Mouse (Mus musculus): ENCODE measurements around the gene Zfp689. TPM values are rescaled to one million over a fixed set of nuclear protein-coding genes. Genes with fewer than 3 reads are reported as not detected.
A peak's percentile ranks its signal among the peaks of the same experiment; 100 is the strongest.
"Not testable (repeated sequence)": the region's sequence is repeated elsewhere in the genome, so short reads cannot be mapped to it uniquely, and the experiment has no call there.

Gene Zfp689
- polyA plus RNA-seq, 1 experiment from 2014 or later: 6.0 TPM

- Histone ChIP-seq H3K27me3 (replicated peaks) (no peaks in the 10 kb centered on the region), H3K36me3 (no peaks in the 10 kb centered on the region), H3K4me1 (replicated peaks) (no peaks in the 10 kb centered on the region), H3K4me3 (no peak overlapping the region), H3K9ac (no peak overlapping the region), H3K27ac (ENCODE audit: poor library complexity, severe bottlenecking) (no peak overlapping the region), H3K9me3 (replicated peaks) (peaks cover 12% of the 10 kb centered on the region), H3K4me2 (no peak overlapping the region)
- 81% methylated on average over 4 of the region's 4 CpGs for WGBS
- no peak for ATAC-seq (ENCODE audit: insufficient number of reproducible peaks, low FRiP score)
Measured at GRCm38 (mm10) chr7:127435206-127435605, 13.8 kb downstream of the Zfp689 start.

GRCm38 (mm10) chr7:127426354-127426753 lies 22.6 kb downstream of the Zfp689 start:
- Histone ChIP-seq H3K4me3 (no peak overlapping the region), H3K27ac (ENCODE audit: poor library complexity, severe bottlenecking) (no peak overlapping the region), H3K36me3 (no peaks in the 10 kb centered on the region), H3K9me3 (replicated peaks) (peaks cover 3% of the 10 kb centered on the region; the same call in 1 of the 2 replicates), H3K27me3 (replicated peaks) (peaks cover 14% of the 10 kb centered on the region), H3K9ac (no peak overlapping the region), H3K4me1 (replicated peaks) (peaks cover 6% of the 10 kb centered on the region), H3K4me2 (no peak overlapping the region)
- no peak for ATAC-seq (ENCODE audit: insufficient number of reproducible peaks, low FRiP score)
- WGBS: 47% methylated on average over 3 of the region's 3 CpGs

- Histone ChIP-seq H3K9me3 (replicated peaks) (peaks cover 3% of the 10 kb centered on the region; the same call in 1 of the 2 replicates), H3K27me3 (replicated peaks) (peaks cover 14% of the 10 kb centered on the region), H3K36me3 (no peaks in the 10 kb centered on the region), H3K27ac (ENCODE audit: poor library complexity, severe bottlenecking) (no peak overlapping the region), H3K9ac (no peak overlapping the region), H3K4me2 (no peak overlapping the region), H3K4me3 (no peak overlapping the region), H3K4me1 (replicated peaks) (peaks cover 10% of the 10 kb centered on the region)
- WGBS: 84% methylated on average over 2 of the region's 2 CpGs
- ATAC-seq (ENCODE audit: insufficient number of reproducible peaks, low FRiP score): no peak
Measured at GRCm38 (mm10) chr7:127425911-127426310, 23.0 kb downstream of the Zfp689 start.

GRCm38 (mm10) chr7:127425291-127425690 lies 23.7 kb downstream of the Zfp689 start:
- no peak for ATAC-seq (ENCODE audit: insufficient number of reproducible peaks, low FRiP score)
- WGBS: 78% methylated on average over 3 of the region's 3 CpGs
- Histone ChIP-seq H3K36me3 (no peaks in the 10 kb centered on the region), H3K27me3 (replicated peaks) (peaks cover 14% of the 10 kb centered on the region), H3K4me2 (no peak overlapping the region), H3K4me1 (replicated peaks) (peaks cover 11% of the 10 kb centered on the region), H3K9ac (no peak overlapping the region), H3K9me3 (replicated peaks) (peaks cover 3% of the 10 kb centered on the region; the same call in 1 of the 2 replicates), H3K4me3 (no peak overlapping the region), H3K27ac (ENCODE audit: poor library complexity, severe bottlenecking) (no peak overlapping the region)

- Histone ChIP-seq H3K27me3 (replicated peaks) (peaks cover 14% of the 10 kb centered on the region), H3K36me3 (peaks cover 19% of the 10 kb centered on the region), H3K4me3 (peak overlapping the region; percentile 88), H3K9ac (peak overlapping the region; percentile 83; the same call in 1 of the 2 replicates), H3K4me1 (replicated peaks) (peaks cover 11% of the 10 kb centered on the region), H3K27ac (ENCODE audit: poor library complexity, severe bottlenecking) (no peak overlapping the region), H3K4me2 (peak overlapping the region; percentile 89), H3K9me3 (replicated peaks) (peaks cover 3% of the 10 kb centered on the region; the same call in 1 of the 2 replicates)
- 1% methylated on average over 15 of the region's 15 CpGs for whole genome bisulfite sequencing
- ATAC-seq (ENCODE audit: insufficient number of reproducible peaks, low FRiP score): no peak
Measured at GRCm38 (mm10) chr7:127422247-127422646, 26.7 kb downstream of the Zfp689 start.

GRCm38 (mm10) chr7:127421388-127422191 lies 27.4 kb downstream of the Zfp689 start, which contains the start of gene Zfp688:
Gene Zfp688 (minus strand): TSS chr7:127422068.
- H3K27ac ChIP-seq (ENCODE audit: poor library complexity, severe bottlenecking): no peak within 1 kb of the TSS

GRCm38 (mm10) chr7:127411418-127411817 lies 37.5 kb downstream of the Zfp689 start:
- Histone ChIP-seq H3K36me3 (0 out of 2 replicates have a peak, but pooled peaks cover 4% of the 10 kb centered on the region), H3K4me1 (replicated peaks) (no peaks in the 10 kb centered on the region; the same call in 1 of the 2 replicates), H3K9me3 (replicated peaks) (no peaks in the 10 kb centered on the region), H3K4me3 (no peak overlapping the region), H3K27ac (ENCODE audit: poor library complexity, severe bottlenecking) (no peak overlapping the region), H3K27me3 (replicated peaks) (0 out of 2 replicates have a peak, but pooled peaks cover 6% of the 10 kb centered on the region), H3K4me2 (no peak overlapping the region), H3K9ac (no peak overlapping the region)
- no peak for ATAC-seq (ENCODE audit: insufficient number of reproducible peaks, low FRiP score)
- 69% methylated on average over 2 of the region's 2 CpGs for WGBS

More at GRCm38 (mm10) chr7:127421388-127422191, 27.4 kb downstream of the Zfp689 start, which contains the start of gene Zfp688:
- peak within 1 kb of the TSS; percentile 83 for H3K9ac ChIP-seq
- ATAC-seq (ENCODE audit: insufficient number of reproducible peaks, low FRiP score): peak; percentile 89
- peak within 1 kb of the TSS; percentile 88 for H3K4me3 ChIP-seq
- H3K9me3 ChIP-seq (replicated peaks): no peaks in the 10 kb centered on the region
- under 1% methylated on average over 48 of the region's 48 CpGs for WGBS
- H3K36me3 ChIP-seq: peaks cover 19% of the 10 kb centered on the region
- H3K27me3 ChIP-seq (replicated peaks): peaks cover 14% of the 10 kb centered on the region
- H3K4me2 ChIP-seq: peak within 1 kb of the TSS; percentile 89
- H3K4me1 ChIP-seq (replicated peaks): peaks cover 11% of the 10 kb centered on the region

GRCm38 (mm10) chr7:127406002-127406987 lies 42.7 kb downstream of the Zfp689 start, which contains the start of gene Zfp764:
Gene Zfp764 (minus strand): TSS chr7:127406822.
- not testable (repeated sequence) for H3K9me3 ChIP-seq (replicated peaks); H3K36me3 ChIP-seq; H3K27me3 ChIP-seq (replicated peaks); H3K4me1 ChIP-seq (replicated peaks); H3K27ac ChIP-seq (ENCODE audit: poor library complexity, severe bottlenecking)
- peak within 1 kb of the TSS; percentile 97 for H3K4me2 ChIP-seq
- peak within 1 kb of the TSS; percentile 85 for H3K9ac ChIP-seq
- peak; percentile 74 for ATAC-seq (ENCODE audit: insufficient number of reproducible peaks, low FRiP score)
- peak within 1 kb of the TSS; percentile 59 for H3K4me3 ChIP-seq
- 5% methylated on average over 40 of the region's 40 CpGs for WGBS

- 90% methylated on average over 6 of the region's 6 CpGs for WGBS
- not testable (repeated sequence) for H3K4me3 ChIP-seq; H3K36me3 ChIP-seq; H3K9me3 ChIP-seq (replicated peaks); H3K27ac ChIP-seq (ENCODE audit: poor library complexity, severe bottlenecking); ATAC-seq (ENCODE audit: insufficient number of reproducible peaks, low FRiP score); H3K27me3 ChIP-seq (replicated peaks); H3K4me2 ChIP-seq; H3K4me1 ChIP-seq (replicated peaks); H3K9ac ChIP-seq
Measured at GRCm38 (mm10) chr7:127404101-127404500, 44.9 kb downstream of the Zfp689 start.

GRCm38 (mm10) chr7:127402980-127403379 lies 46.0 kb downstream of the Zfp689 start:
- no peak overlapping the region for H3K4me2 ChIP-seq
- H3K27ac ChIP-seq (ENCODE audit: poor library complexity, severe bottlenecking): no peak overlapping the region
- no peak overlapping the region for H3K4me3 ChIP-seq
- WGBS: 32% methylated on average over 2 of the region's 2 CpGs
- H3K36me3 ChIP-seq: peaks cover 10% of the 10 kb centered on the region
- H3K4me1 ChIP-seq (replicated peaks): no peaks in the 10 kb centered on the region; the same call in 1 of the 2 replicates
- no peak for ATAC-seq (ENCODE audit: insufficient number of reproducible peaks, low FRiP score)
- H3K9ac ChIP-seq: no peak overlapping the region
- H3K27me3 ChIP-seq (replicated peaks): 0 out of 2 replicates have a peak, but pooled peaks cover under 1% of the 10 kb centered on the region
- peaks cover 4% of the 10 kb centered on the region; the same call in 1 of the 2 replicates for H3K9me3 ChIP-seq (replicated peaks)

Measured in heart, embryonic 12.5 days (tissue).